Mouse (Mus musculus): Measurements from ENCODE around the gene Actc1. TPM values are rescaled to one million over a fixed set of nuclear protein-coding genes. Genes with fewer than 3 reads are reported as not detected.

The Actc1 gene
- polyA plus RNA-seq, 1 experiment from 2014 or later: 70.7 TPM

DNA sequence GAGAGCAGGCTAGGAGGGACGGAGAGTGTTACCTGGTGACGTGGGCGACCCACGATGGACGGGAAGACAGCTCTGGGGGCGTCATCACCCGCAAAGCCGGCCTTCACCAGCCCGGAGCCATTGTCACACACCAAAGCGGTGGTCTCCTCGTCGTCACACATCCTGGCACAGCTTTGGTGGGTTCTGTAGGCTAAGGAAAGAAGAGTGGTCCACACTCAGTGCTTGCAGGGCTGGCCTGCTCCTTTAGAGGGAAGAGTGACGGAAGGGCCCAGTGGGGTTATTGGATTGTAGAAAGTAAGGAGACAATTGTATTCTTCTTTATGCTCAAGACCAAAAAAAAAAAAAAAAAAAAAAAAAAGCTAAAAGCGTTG is 1.5 kb downstream of the Actc1 start:
- Histone ChIP-seq H3K27ac (ENCODE audit: low read length) (no peak overlapping the region), H3K4me1 (ENCODE audit: insufficient read depth, low read length) (no peaks in the 10 kb centered on the region), H3K4me3 (ENCODE audit: low read length) (no peak overlapping the region), H3K27me3 (ENCODE audit: insufficient read depth, low read length) (no peaks in the 10 kb centered on the region), H3K9ac (replicated peaks; ENCODE audit: low read length) (no peak overlapping the region), H3K9me3 (ENCODE audit: low read length) (no peaks in the 10 kb centered on the region), H3K36me3 (ENCODE audit: insufficient read depth, low read length) (no peaks in the 10 kb centered on the region), H3K4me2 (replicated peaks; ENCODE audit: low read depth, low read length) (no peak overlapping the region)
- WGBS: 92% methylated on average over 13 of the region's 14 CpGs
- ATAC-seq (ENCODE audit: low FRiP score, low TSS enrichment): no peak

- Histone ChIP-seq H3K27me3 (ENCODE audit: insufficient read depth, low read length) (no peaks in the 10 kb centered on the region), H3K36me3 (ENCODE audit: insufficient read depth, low read length) (no peaks in the 10 kb centered on the region), H3K9me3 (ENCODE audit: low read length) (no peaks in the 10 kb centered on the region), H3K4me1 (ENCODE audit: insufficient read depth, low read length) (no peaks in the 10 kb centered on the region), H3K4me3 (ENCODE audit: low read length) (no peak overlapping the region), H3K27ac (ENCODE audit: low read length) (no peak overlapping the region), H3K9ac (replicated peaks; ENCODE audit: low read length) (no peak overlapping the region), H3K4me2 (replicated peaks; ENCODE audit: low read depth, low read length) (no peak overlapping the region)
- no peak for ATAC-seq (ENCODE audit: low FRiP score, low TSS enrichment)
- 82% methylated on average over 7 of the region's 7 CpGs for WGBS
These were observed 2.1 kb downstream of the Actc1 start for GRCm38 (mm10) chr2:114051111-114051870.

- Histone ChIP-seq H3K36me3 (ENCODE audit: insufficient read depth, low read length) (no peaks in the 10 kb centered on the region), H3K27ac (ENCODE audit: low read length) (no peak overlapping the region), H3K4me2 (replicated peaks; ENCODE audit: low read depth, low read length) (no peak overlapping the region), H3K4me1 (ENCODE audit: insufficient read depth, low read length) (no peaks in the 10 kb centered on the region), H3K9ac (replicated peaks; ENCODE audit: low read length) (no peak overlapping the region), H3K27me3 (ENCODE audit: insufficient read depth, low read length) (no peaks in the 10 kb centered on the region), H3K9me3 (ENCODE audit: low read length) (no peaks in the 10 kb centered on the region), H3K4me3 (ENCODE audit: low read length) (no peak overlapping the region)
- 94% methylated on average over 7 of the region's 7 CpGs for WGBS
- ATAC-seq (ENCODE audit: low FRiP score, low TSS enrichment): no peak
These were observed 3.2 kb downstream of the Actc1 start for GRCm38 (mm10) chr2:114050150-114050549.

DNA sequence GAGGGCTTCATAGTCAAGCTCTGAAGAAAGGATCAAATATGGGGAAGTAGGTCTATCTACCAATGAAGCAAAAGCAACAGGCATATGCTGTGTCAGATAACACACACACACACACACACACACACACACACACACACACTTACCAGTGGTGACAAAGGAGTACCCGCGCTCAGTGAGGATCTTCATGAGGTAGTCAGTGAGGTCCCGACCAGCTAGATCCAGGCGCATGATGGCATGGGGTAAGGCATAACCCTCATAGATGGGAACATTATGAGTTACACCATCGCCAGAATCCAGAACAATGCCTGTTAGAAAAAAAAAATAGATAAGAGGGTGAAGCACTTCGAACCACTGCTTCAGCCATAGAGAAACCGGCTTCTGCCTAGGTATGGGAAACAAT is 4.0 kb downstream of the Actc1 start:
- Histone ChIP-seq H3K27me3 (ENCODE audit: insufficient read depth, low read length) (no peaks in the 10 kb centered on the region), H3K9me3 (ENCODE audit: low read length) (no peaks in the 10 kb centered on the region), H3K4me3 (ENCODE audit: low read length) (no peak overlapping the region), H3K4me2 (replicated peaks; ENCODE audit: low read depth, low read length) (no peak overlapping the region), H3K27ac (ENCODE audit: low read length) (no peak overlapping the region), H3K36me3 (ENCODE audit: insufficient read depth, low read length) (no peaks in the 10 kb centered on the region), H3K9ac (replicated peaks; ENCODE audit: low read length) (no peak overlapping the region), H3K4me1 (ENCODE audit: insufficient read depth, low read length) (no peaks in the 10 kb centered on the region)
- no peak for ATAC-seq (ENCODE audit: low FRiP score, low TSS enrichment)
- WGBS: 93% methylated on average over 7 of the region's 7 CpGs

GRCm38 (mm10) chr2:114047960-114048611 is 5.3 kb downstream of the Actc1 start:
- Histone ChIP-seq H3K4me1 (ENCODE audit: insufficient read depth, low read length) (no peaks in the 10 kb centered on the region), H3K36me3 (ENCODE audit: insufficient read depth, low read length) (no peaks in the 10 kb centered on the region), H3K27me3 (ENCODE audit: insufficient read depth, low read length) (no peaks in the 10 kb centered on the region), H3K9ac (replicated peaks; ENCODE audit: low read length) (no peak overlapping the region), H3K9me3 (ENCODE audit: low read length) (no peaks in the 10 kb centered on the region), H3K27ac (ENCODE audit: low read length) (no peak overlapping the region), H3K4me3 (ENCODE audit: low read length) (no peak overlapping the region), H3K4me2 (replicated peaks; ENCODE audit: low read depth, low read length) (no peak overlapping the region)
- ATAC-seq (ENCODE audit: low FRiP score, low TSS enrichment): no peak
- WGBS: 88% methylated on average over 5 of the region's 5 CpGs

- Histone ChIP-seq H3K9me3 (ENCODE audit: low read length) (no peaks in the 10 kb centered on the region), H3K9ac (replicated peaks; ENCODE audit: low read length) (no peak overlapping the region), H3K4me2 (replicated peaks; ENCODE audit: low read depth, low read length) (no peak overlapping the region), H3K4me3 (ENCODE audit: low read length) (no peak overlapping the region), H3K27me3 (ENCODE audit: insufficient read depth, low read length) (no peaks in the 10 kb centered on the region), H3K4me1 (ENCODE audit: insufficient read depth, low read length) (no peaks in the 10 kb centered on the region), H3K27ac (ENCODE audit: low read length) (no peak overlapping the region), H3K36me3 (ENCODE audit: insufficient read depth, low read length) (no peaks in the 10 kb centered on the region)
- WGBS: 87% methylated on average over 5 of the region's 5 CpGs
- no peak for ATAC-seq (ENCODE audit: low FRiP score, low TSS enrichment)
These were observed 7.1 kb downstream of the Actc1 start for GRCm38 (mm10) chr2:114046151-114046664.

- Histone ChIP-seq H3K4me3 (ENCODE audit: low read length) (no peak overlapping the region), H3K36me3 (ENCODE audit: insufficient read depth, low read length) (no peaks in the 10 kb centered on the region), H3K9ac (replicated peaks; ENCODE audit: low read length) (no peak overlapping the region), H3K4me1 (ENCODE audit: insufficient read depth, low read length) (no peaks in the 10 kb centered on the region), H3K9me3 (ENCODE audit: low read length) (no peaks in the 10 kb centered on the region), H3K27me3 (ENCODE audit: insufficient read depth, low read length) (no peaks in the 10 kb centered on the region), H3K27ac (ENCODE audit: low read length) (no peak overlapping the region), H3K4me2 (replicated peaks; ENCODE audit: low read depth, low read length) (no peak overlapping the region)
- ATAC-seq (ENCODE audit: low FRiP score, low TSS enrichment): no peak
- 69% methylated on average over 2 of the region's 2 CpGs for WGBS
These were observed 15.4 kb downstream of the Actc1 start for GRCm38 (mm10) chr2:114037926-114038325.

DNA sequence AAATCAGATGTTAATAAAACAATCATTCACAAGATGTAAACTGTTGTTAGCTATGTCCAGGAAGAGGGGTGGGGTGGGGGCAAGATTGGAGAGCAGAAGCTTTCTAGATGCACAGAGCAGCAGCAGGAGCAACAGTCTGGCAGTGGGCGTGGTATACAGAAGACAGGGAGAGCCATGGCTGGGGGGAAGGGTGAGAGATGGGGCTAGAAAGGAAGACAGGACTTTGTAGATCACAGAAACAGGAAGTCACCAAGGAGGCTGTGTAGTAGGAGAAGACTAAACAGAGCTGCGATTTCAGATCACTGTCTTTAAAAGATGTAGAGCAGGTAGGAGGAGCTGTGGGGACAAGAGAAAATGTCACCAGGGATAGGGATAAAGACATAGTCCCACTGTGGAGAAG is 21.1 kb downstream of the Actc1 start:
- H3K9me3 ChIP-seq (ENCODE audit: low read length): no peaks in the 10 kb centered on the region
- no peak overlapping the region for H3K9ac ChIP-seq (replicated peaks; ENCODE audit: low read length)
- no peak overlapping the region for H3K4me2 ChIP-seq (replicated peaks; ENCODE audit: low read depth, low read length)
- H3K4me3 ChIP-seq (ENCODE audit: low read length): no peak overlapping the region
- no peaks in the 10 kb centered on the region for H3K27me3 ChIP-seq (ENCODE audit: insufficient read depth, low read length)
- H3K27ac ChIP-seq (ENCODE audit: low read length): no peak overlapping the region
- 47% methylated on average over 2 of the region's 2 CpGs for WGBS
- no peak for ATAC-seq (ENCODE audit: low FRiP score, low TSS enrichment)
- no peaks in the 10 kb centered on the region for H3K4me1 ChIP-seq (ENCODE audit: insufficient read depth, low read length)
- H3K36me3 ChIP-seq (ENCODE audit: insufficient read depth, low read length): no peaks in the 10 kb centered on the region

DNA sequence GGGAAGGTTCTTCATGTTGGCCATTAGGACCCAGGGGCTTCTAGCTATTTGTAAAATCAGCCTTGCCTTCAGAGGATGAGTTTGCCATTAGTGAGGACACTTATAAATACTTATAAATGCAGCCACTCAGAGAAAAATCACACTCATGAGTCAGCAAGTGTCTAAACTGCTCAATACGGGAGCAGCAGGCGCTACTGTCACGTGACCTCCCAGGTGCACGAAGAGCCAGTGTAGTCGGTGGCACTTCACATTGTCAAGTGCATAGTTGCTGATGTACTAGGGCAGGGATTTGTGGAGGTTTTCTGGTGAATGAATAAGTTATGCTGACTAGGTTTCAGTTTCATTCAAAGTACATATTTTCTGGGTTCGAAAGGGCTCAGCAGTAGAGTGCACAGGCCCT is 30.0 kb downstream of the Actc1 start:
- 91% methylated on average over 6 of the region's 6 CpGs for WGBS
- ATAC-seq (ENCODE audit: low FRiP score, low TSS enrichment): no peak
- no peak overlapping the region for H3K27ac ChIP-seq (ENCODE audit: low read length)
- no peak overlapping the region for H3K9ac ChIP-seq (replicated peaks; ENCODE audit: low read length)
- H3K27me3 ChIP-seq (ENCODE audit: insufficient read depth, low read length): no peaks in the 10 kb centered on the region
- H3K9me3 ChIP-seq (ENCODE audit: low read length): no peaks in the 10 kb centered on the region
- no peaks in the 10 kb centered on the region for H3K4me1 ChIP-seq (ENCODE audit: insufficient read depth, low read length)
- no peak overlapping the region for H3K4me2 ChIP-seq (replicated peaks; ENCODE audit: low read depth, low read length)
- no peaks in the 10 kb centered on the region for H3K36me3 ChIP-seq (ENCODE audit: insufficient read depth, low read length)
- no peak overlapping the region for H3K4me3 ChIP-seq (ENCODE audit: low read length)

DNA sequence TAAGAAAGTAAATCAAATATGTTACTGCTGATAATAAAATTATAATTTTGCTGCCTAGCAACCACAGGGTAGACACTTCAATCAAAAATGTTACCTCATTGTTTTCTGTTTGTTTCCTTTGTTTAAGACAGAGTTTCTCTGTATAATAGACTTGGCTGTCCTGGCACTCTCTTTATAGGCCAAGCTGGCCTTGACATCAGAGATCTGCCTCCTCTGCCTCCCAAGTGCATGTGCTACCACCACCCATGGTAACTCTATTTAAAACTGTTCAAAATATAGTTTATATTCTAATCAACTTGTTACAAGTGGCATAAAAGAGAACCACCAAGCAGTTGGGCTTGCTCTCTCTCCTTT is 33.2 kb downstream of the Actc1 start:
- no peak overlapping the region for H3K9ac ChIP-seq (replicated peaks; ENCODE audit: low read length)
- H3K9me3 ChIP-seq (ENCODE audit: low read length): no peaks in the 10 kb centered on the region
- peaks cover 14% of the 10 kb centered on the region for H3K27me3 ChIP-seq (ENCODE audit: insufficient read depth, low read length)
- H3K27ac ChIP-seq (ENCODE audit: low read length): no peak overlapping the region
- H3K4me3 ChIP-seq (ENCODE audit: low read length): no peak overlapping the region
- ATAC-seq (ENCODE audit: low FRiP score, low TSS enrichment): no peak
- no peaks in the 10 kb centered on the region for H3K36me3 ChIP-seq (ENCODE audit: insufficient read depth, low read length)
- H3K4me2 ChIP-seq (replicated peaks; ENCODE audit: low read depth, low read length): no peak overlapping the region
- no peaks in the 10 kb centered on the region for H3K4me1 ChIP-seq (ENCODE audit: insufficient read depth, low read length)
